13 mouse cellular contexts compared by ENCODE assay signal in the genomic region with DNA sequence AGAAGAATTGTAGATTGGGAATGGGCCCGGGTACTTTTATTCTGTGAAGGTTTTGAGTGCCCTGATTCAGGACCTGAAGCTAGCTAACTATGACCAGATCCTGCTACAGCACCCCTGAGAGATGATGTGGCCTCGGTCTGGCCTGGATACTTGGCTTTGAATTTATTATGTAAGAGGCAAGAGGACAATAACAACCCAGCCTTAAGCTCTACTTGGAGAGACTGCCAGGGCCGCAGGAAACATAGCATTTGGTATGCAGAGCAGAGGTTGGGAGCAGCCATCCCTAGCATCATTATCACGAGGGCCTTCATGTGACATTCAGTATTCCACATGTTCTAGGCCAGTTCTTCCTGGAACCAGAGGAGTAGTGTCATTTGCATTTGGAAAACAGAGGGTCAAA.
A peak's percentile ranks its signal among the peaks of the same experiment; 100 is the strongest.
DNase-seq lines count a peak whose midpoint lies in the region; ATAC-seq lines count a peak whose summit lies in the region.
"Had no signal": no experiment of that assay in that cellular context is flagged by ENCODE, and none has a peak within 500 bp of the region (broad histone marks: within the 10 kb centered on the region; RNA-seq: fewer than 3 reads in every experiment).

No protein-coding gene starts in this region.

- ATAC-seq in limb, embryonic 12.5 days (ENCODE audit: insufficient number of reproducible peaks, insufficient read depth, low FRiP score, low TSS enrichment, low read depth), result no peak
- ATAC-seq in forebrain, embryonic 12.5 days (ENCODE audit: low FRiP score), result no peak
- ATAC-seq in hindbrain, embryonic 13.5 days (ENCODE audit: low FRiP score), result no peak
- ATAC-seq: forebrain, postnatal 0 days; hindbrain, postnatal 0 days; midbrain, embryonic 16.5 days had no signal

- WGBS in limb, embryonic 12.5 days, result 85% methylated on average over 4 of the region's 4 CpGs
- 91% methylated on average over 4 of the region's 4 CpGs for WGBS in limb, embryonic 10.5 days
- 89% methylated on average over 4 of the region's 4 CpGs for whole genome bisulfite sequencing in forebrain, embryonic 12.5 days
- 88% methylated on average over 4 of the region's 4 CpGs for WGBS in hindbrain, embryonic 13.5 days

- peak; percentile 19 to 45 for DNase-seq in adrenal gland, adult (ENCODE audit: inconsistent age in 2 of 2, low spot score in 1 of 2)
- DNase-seq in adrenal gland, adult 18-20 months (ENCODE audit: low spot score in 2 of 2), result no peak
- DNase-seq in limb, embryonic 10.5 days (ENCODE audit: low spot score), result no peak
- DNase-seq in heart, adult 8-10 months (ENCODE audit: low spot score), result peak; percentile 31
- DNase-seq in kidney, postnatal 14 days, result peak; percentile 48
- DNase-seq: forebrain, postnatal 0 days had no signal

- no peak overlapping the region for H3K9ac ChIP-seq in limb, embryonic 12.5 days (replicated peaks)
- no peak overlapping the region for H3K9ac ChIP-seq in forebrain, embryonic 12.5 days
- H3K9ac ChIP-seq in hindbrain, embryonic 13.5 days, result no peak overlapping the region
- H3K9ac ChIP-seq: forebrain, postnatal 0 days; lung, embryonic 15.5 days had no signal

- no peaks in the 10 kb centered on the region for H3K27me3 ChIP-seq in limb, embryonic 12.5 days
- H3K27me3 ChIP-seq in limb, embryonic 10.5 days (ENCODE audit: low read depth, poor library complexity, severe bottlenecking), result no peaks in the 10 kb centered on the region
- H3K27me3 ChIP-seq in forebrain, embryonic 12.5 days, result no peaks in the 10 kb centered on the region
- H3K27me3 ChIP-seq in hindbrain, embryonic 13.5 days, result peaks cover 3% of the 10 kb centered on the region; the same call in 1 of the 2 replicates
- H3K27me3 ChIP-seq: lung, embryonic 15.5 days had no signal

- no peak overlapping the region for H3K4me2 ChIP-seq in limb, embryonic 12.5 days
- no peak overlapping the region for H3K4me2 ChIP-seq in forebrain, embryonic 12.5 days
- no peak overlapping the region for H3K4me2 ChIP-seq in hindbrain, embryonic 13.5 days
- H3K4me2 ChIP-seq: lung, embryonic 15.5 days had no signal

- 0 out of 2 replicates have a peak, but pooled peaks cover under 1% of the 10 kb centered on the region for H3K36me3 ChIP-seq in limb, embryonic 12.5 days
- peaks cover 27% of the 10 kb centered on the region for H3K36me3 ChIP-seq in limb, embryonic 10.5 days
- H3K36me3 ChIP-seq in forebrain, embryonic 12.5 days (replicated peaks), result no peaks in the 10 kb centered on the region
- no peaks in the 10 kb centered on the region for H3K36me3 ChIP-seq in hindbrain, embryonic 13.5 days
- H3K36me3 ChIP-seq: G1E; lung, embryonic 15.5 days had no signal

- peaks cover 15% of the 10 kb centered on the region; the same call in 1 of the 2 replicates for H3K4me1 ChIP-seq in limb, embryonic 12.5 days (replicated peaks)
- H3K4me1 ChIP-seq in limb, embryonic 10.5 days, result peaks cover 6% of the 10 kb centered on the region
- no peaks in the 10 kb centered on the region for H3K4me1 ChIP-seq in forebrain, embryonic 12.5 days
- no peaks in the 10 kb centered on the region for H3K4me1 ChIP-seq in hindbrain, embryonic 13.5 days (replicated peaks)
- H3K4me1 ChIP-seq: lung, embryonic 15.5 days had no signal

- no peak overlapping the region for H3K4me3 ChIP-seq in limb, embryonic 12.5 days (replicated peaks)
- no peak overlapping the region for H3K4me3 ChIP-seq in limb, embryonic 10.5 days
- H3K4me3 ChIP-seq in forebrain, embryonic 12.5 days (replicated peaks), result no peak overlapping the region
- H3K4me3 ChIP-seq in hindbrain, embryonic 13.5 days, result no peak overlapping the region
- H3K4me3 ChIP-seq: lung, embryonic 15.5 days had no signal

- 0 out of 2 replicates have a peak overlapping the region, but pooled peaks have one; percentile 18 for H3K27ac ChIP-seq in limb, embryonic 12.5 days
- H3K27ac ChIP-seq in limb, embryonic 10.5 days, result no peak overlapping the region
- H3K27ac ChIP-seq in forebrain, embryonic 12.5 days, result no peak overlapping the region
- no peak overlapping the region for H3K27ac ChIP-seq in hindbrain, embryonic 13.5 days
- H3K27ac ChIP-seq: hindbrain, postnatal 0 days; lung, embryonic 15.5 days had no signal

- no peaks in the 10 kb centered on the region for H3K9me3 ChIP-seq in limb, embryonic 12.5 days
- H3K9me3 ChIP-seq in limb, embryonic 10.5 days (replicated peaks), result no peaks in the 10 kb centered on the region
- no peaks in the 10 kb centered on the region for H3K9me3 ChIP-seq in forebrain, embryonic 12.5 days
- no peaks in the 10 kb centered on the region for H3K9me3 ChIP-seq in hindbrain, embryonic 13.5 days
- H3K9me3 ChIP-seq: lung, embryonic 15.5 days had no signal

Comparison
In these comparisons a context has a peak if more than half of its experiments do, and no peak if none do; other contexts are left out.
1. DNase-seq: peak in adrenal gland, adult (2 of 2), heart, adult 8-10 months (single experiment) and kidney, postnatal 14 days (single experiment); none in adrenal gland, adult 18-20 months (0 of 2) and limb, embryonic 10.5 days (single experiment).